Mouse (Mus musculus) forebrain, embryonic 15.5 days (tissue): Measurements from ENCODE around the gene 1700125H20Rik. TPM values are rescaled to one million over a fixed set of nuclear protein-coding genes. Genes with fewer than 3 reads are reported as not detected.

ENCODE experiments used
- ATAC-seq: fragments of 200-750 bp; cut with Nextera tagmentation; replicated peaks from 2 replicates; pipeline ENCODE4 v1.8.0; 2017; ENCODE audit warnings: mild to moderate bottlenecking, moderate TSS enrichment, moderate library complexity
- H3K27ac ChIP-seq: fragments of 300-500 bp; sonication (generic); replicated peaks from 2 replicates; pipeline ENCODE4 v1.5.1; 2015; ENCODE audit warnings: mild to moderate bottlenecking, inconsistent platforms
- H3K27me3 ChIP-seq: fragments of 300-500 bp; sonication (generic); 2 replicates; pipeline ENCODE4 v1.6.1; 2015; ENCODE audit warnings: inconsistent platforms
- H3K36me3 ChIP-seq: fragments of 300-500 bp; sonication (generic); 2 replicates; pipeline ENCODE4 v1.6.1; 2015; ENCODE audit warnings: mild to moderate bottlenecking, inconsistent platforms
- H3K4me1 ChIP-seq: fragments of 300-500 bp; sonication (generic); 2 replicates; pipeline ENCODE4 v1.6.1; 2015; ENCODE audit warnings: inconsistent platforms
- H3K4me2 ChIP-seq: fragments of 300-500 bp; sonication (generic); replicated peaks from 2 replicates; pipeline ENCODE4 v1.6.1; 2015; ENCODE audit warnings: mild to moderate bottlenecking, inconsistent platforms
- H3K4me3 ChIP-seq: fragments of 300-500 bp; sonication (generic); 2 replicates; pipeline ENCODE4 v1.5.1; 2015; ENCODE audit warnings: mild to moderate bottlenecking, inconsistent platforms
- H3K9ac ChIP-seq: fragments of 300-500 bp; sonication (generic); replicated peaks from 2 replicates; pipeline ENCODE4 v1.6.1; 2015; ENCODE audit warnings: mild to moderate bottlenecking, inconsistent platforms
- H3K9me3 ChIP-seq: fragments of 300-500 bp; sonication (generic); 2 replicates; pipeline ENCODE4 v1.6.1; 2016; ENCODE audit warnings: inconsistent platforms
- WGBS: fragments of 180-500 bp; shearing (Covaris S2); methylation state at CpG from one replicate; pipeline ENCODE4 v1.1.7; 2015; ENCODE audit warnings: mixed read lengths; 5-methylcytosine and 5-hydroxymethylcytosine counted together
- polyA plus RNA-seq: library from polyadenylated mRNA; unstranded; fragments of >200 nt; fragmentation: Nextera tagmentation; extraction: Ambion mirVana; gene quantifications from 2 replicates; pipeline ENCODE4 v1.2.1, GENCODE M21; 2015

Gene 1700125H20Rik
- 0.57 and 0.70 TPM in 2 replicates for polyA plus RNA-seq

GRCm38 (mm10) chr11:85170058-85170740 is at the start of gene 1700125H20Rik:
TSS of gene 1700125H20Rik (plus strand) at chr11:85170404.
- Histone ChIP-seq H3K27me3 (no peaks in the 10 kb centered on the region), H3K4me1 (peaks cover 11% of the 10 kb centered on the region), H3K9me3 (no peaks in the 10 kb centered on the region), H3K4me2 (peak within 1 kb of the TSS; percentile 56), H3K36me3 (no peaks in the 10 kb centered on the region), H3K4me3 (peak within 1 kb of the TSS; percentile 34), H3K27ac (no peak within 1 kb of the TSS), H3K9ac (peak within 1 kb of the TSS; percentile 45)
- ATAC-seq, result peak; percentile 91
- WGBS, result 12% methylated on average over 21 of the region's 21 CpGs

GRCm38 (mm10) chr11:85122073-85122472 is 48.1 kb upstream of the 1700125H20Rik start:
- no peak overlapping the region for H3K4me2 ChIP-seq
- no peak overlapping the region for H3K9ac ChIP-seq
- H3K9me3 ChIP-seq, result no peaks in the 10 kb centered on the region
- H3K4me3 ChIP-seq, result no peak overlapping the region
- H3K27ac ChIP-seq, result no peak overlapping the region
- H3K27me3 ChIP-seq, result no peaks in the 10 kb centered on the region
- H3K4me1 ChIP-seq, result no peaks in the 10 kb centered on the region
- no peaks in the 10 kb centered on the region for H3K36me3 ChIP-seq
- 93% methylated on average over 1 of the region's 1 CpGs for WGBS
- ATAC-seq, result no peak

- Histone ChIP-seq H3K27me3 (no peaks in the 10 kb centered on the region), H3K9ac (no peak overlapping the region), H3K4me3 (no peak overlapping the region), H3K27ac (no peak overlapping the region), H3K4me1 (no peaks in the 10 kb centered on the region), H3K36me3 (no peaks in the 10 kb centered on the region), H3K4me2 (no peak overlapping the region), H3K9me3 (no peaks in the 10 kb centered on the region)
- 86% methylated on average over 3 of the region's 3 CpGs for WGBS
- no peak for ATAC-seq
Measured at GRCm38 (mm10) chr11:85123267-85123992, 46.8 kb upstream of the 1700125H20Rik start.

GRCm38 (mm10) chr11:85126257-85127102 is 43.7 kb upstream of the 1700125H20Rik start:
- 87% methylated on average over 2 of the region's 2 CpGs for WGBS
- Histone ChIP-seq H3K4me2 (no peak overlapping the region), H3K4me3 (no peak overlapping the region), H3K27me3 (no peaks in the 10 kb centered on the region), H3K27ac (no peak overlapping the region), H3K36me3 (no peaks in the 10 kb centered on the region), H3K4me1 (no peaks in the 10 kb centered on the region), H3K9ac (no peak overlapping the region), H3K9me3 (no peaks in the 10 kb centered on the region)
- ATAC-seq, result no peak

DNA sequence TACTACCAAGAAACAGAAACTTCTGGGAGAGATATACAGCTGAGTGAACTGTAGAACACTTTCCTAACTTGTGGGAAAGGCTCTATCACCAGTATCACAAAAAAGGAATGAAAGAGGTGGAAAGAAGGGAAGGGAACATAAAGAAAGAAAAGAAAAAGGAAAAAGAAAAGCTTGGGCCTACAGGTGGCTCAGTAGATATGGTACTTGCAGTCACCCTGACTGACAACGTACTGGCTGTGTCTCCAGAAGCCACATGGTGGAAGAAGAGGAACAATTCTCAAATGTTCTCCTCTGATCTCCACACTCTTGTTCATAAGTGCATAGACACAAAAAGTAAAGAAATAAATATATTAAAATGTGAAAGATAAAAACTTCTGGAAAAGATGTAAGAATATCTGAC is 41.3 kb upstream of the 1700125H20Rik start:
- no peak overlapping the region for H3K27ac ChIP-seq
- 98% methylated on average over 1 of the region's 1 CpGs for WGBS
- H3K4me3 ChIP-seq, result no peak overlapping the region
- no peaks in the 10 kb centered on the region for H3K27me3 ChIP-seq
- no peak overlapping the region for H3K9ac ChIP-seq
- H3K36me3 ChIP-seq, result no peaks in the 10 kb centered on the region
- no peaks in the 10 kb centered on the region for H3K9me3 ChIP-seq
- no peak for ATAC-seq
- H3K4me1 ChIP-seq, result no peaks in the 10 kb centered on the region
- no peak overlapping the region for H3K4me2 ChIP-seq

GRCm38 (mm10) chr11:85131542-85131941 is 38.7 kb upstream of the 1700125H20Rik start:
- no peak overlapping the region for H3K4me3 ChIP-seq
- no peak for ATAC-seq
- H3K27me3 ChIP-seq, result no peaks in the 10 kb centered on the region
- H3K36me3 ChIP-seq, result no peaks in the 10 kb centered on the region
- no peak overlapping the region for H3K9ac ChIP-seq
- no peak overlapping the region for H3K4me2 ChIP-seq
- no peaks in the 10 kb centered on the region for H3K9me3 ChIP-seq
- H3K4me1 ChIP-seq, result 0 out of 2 replicates have a peak, but pooled peaks cover 3% of the 10 kb centered on the region
- WGBS, result 86% methylated on average over 2 of the region's 2 CpGs
- no peak overlapping the region for H3K27ac ChIP-seq

- peak; percentile 18; the same call in 1 of the 2 replicates for ATAC-seq
- H3K9me3 ChIP-seq, result no peaks in the 10 kb centered on the region
- H3K27ac ChIP-seq, result peak overlapping the region; percentile 89
- H3K36me3 ChIP-seq, result no peaks in the 10 kb centered on the region
- peak overlapping the region; percentile 90 for H3K9ac ChIP-seq
- H3K4me1 ChIP-seq, result peaks cover 27% of the 10 kb centered on the region
- no peaks in the 10 kb centered on the region for H3K27me3 ChIP-seq
- 1% methylated on average over 17 of the region's 17 CpGs for WGBS
- peak overlapping the region; percentile 98 for H3K4me3 ChIP-seq
- peak overlapping the region; percentile 76 for H3K4me2 ChIP-seq
Measured at GRCm38 (mm10) chr11:85138776-85139474, 31.3 kb upstream of the 1700125H20Rik start.

DNA sequence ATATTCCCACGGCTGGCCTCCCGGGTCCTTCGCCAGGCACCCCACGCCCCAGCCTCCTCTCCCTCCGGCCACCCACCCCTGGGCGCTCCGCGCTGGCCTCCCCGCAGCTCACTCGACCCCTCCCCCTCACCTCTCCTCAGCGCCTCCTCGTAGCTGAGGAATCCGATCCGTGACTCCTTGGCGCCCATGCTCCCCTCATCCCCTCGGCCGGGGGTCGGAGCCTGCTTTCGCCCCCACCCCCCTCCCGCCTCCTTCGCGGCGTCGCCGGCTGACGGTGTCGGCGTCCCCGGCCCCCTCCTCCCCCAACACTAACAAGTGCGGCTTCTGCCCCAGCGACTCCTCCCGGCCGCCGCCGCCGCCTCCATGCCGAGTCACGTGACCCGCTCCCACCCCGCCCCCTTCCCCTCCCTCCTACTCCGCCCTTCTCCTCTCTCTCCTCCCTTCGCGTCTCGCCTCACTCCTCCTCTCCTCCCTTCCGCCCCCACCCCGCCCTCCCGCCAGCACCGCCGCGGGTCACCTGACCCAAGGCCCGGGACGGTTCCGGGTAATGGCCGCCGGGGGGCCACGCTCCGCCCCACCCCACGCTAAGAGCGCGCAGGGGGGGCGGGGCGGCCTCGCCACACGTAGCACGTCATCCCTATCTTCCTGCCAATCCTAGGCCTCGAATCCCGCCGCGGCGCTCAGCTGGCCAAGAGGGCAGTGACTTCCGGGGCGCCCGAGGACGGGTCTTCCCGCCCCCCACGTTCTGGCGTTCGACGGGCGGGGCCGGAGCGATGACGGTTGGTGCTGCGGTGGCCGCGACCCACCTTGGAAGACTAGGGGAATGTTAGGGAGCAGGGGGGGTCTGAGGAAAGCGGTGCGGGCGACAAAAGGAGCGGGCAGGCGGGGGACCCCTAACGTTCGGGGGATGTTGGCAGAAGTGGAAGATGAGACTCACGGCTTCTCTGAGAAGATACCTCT is 30.3 kb upstream of the 1700125H20Rik start, which contains the start of gene Usp32:
TSS of gene Usp32 (minus strand) at position 581 of the 960 bp plus-strand sequence.
- WGBS, result under 1% methylated on average over 82 of the region's 94 CpGs

GRCm38 (mm10) chr11:85152256-85152930 is 17.8 kb upstream of the 1700125H20Rik start:
- no peaks in the 10 kb centered on the region for H3K4me1 ChIP-seq
- H3K9ac ChIP-seq, result no peak overlapping the region
- 90% methylated on average over 2 of the region's 2 CpGs for WGBS
- no peaks in the 10 kb centered on the region for H3K27me3 ChIP-seq
- no peaks in the 10 kb centered on the region for H3K9me3 ChIP-seq
- no peak overlapping the region for H3K4me2 ChIP-seq
- no peak overlapping the region for H3K27ac ChIP-seq
- H3K4me3 ChIP-seq, result no peak overlapping the region
- ATAC-seq, result no peak
- H3K36me3 ChIP-seq, result no peaks in the 10 kb centered on the region

More for the DNA sequence above, 30.3 kb upstream of the 1700125H20Rik start, which contains the start of gene Usp32:
- peak within 1 kb of the TSS; percentile 89 for H3K27ac ChIP-seq
- peaks cover 27% of the 10 kb centered on the region for H3K4me1 ChIP-seq
- no peaks in the 10 kb centered on the region for H3K36me3 ChIP-seq
- H3K27me3 ChIP-seq, result no peaks in the 10 kb centered on the region
- no peaks in the 10 kb centered on the region for H3K9me3 ChIP-seq
- peak within 1 kb of the TSS; percentile 90 for H3K9ac ChIP-seq
- peak; percentile 96 for ATAC-seq
- peak within 1 kb of the TSS; percentile 76 for H3K4me2 ChIP-seq
- peak within 1 kb of the TSS; percentile 98 for H3K4me3 ChIP-seq

GRCm38 (mm10) chr11:85157301-85157700 is 12.9 kb upstream of the 1700125H20Rik start:
- H3K9me3 ChIP-seq, result no peaks in the 10 kb centered on the region
- H3K27me3 ChIP-seq, result no peaks in the 10 kb centered on the region
- H3K4me2 ChIP-seq, result no peak overlapping the region
- 72% methylated on average over 2 of the region's 2 CpGs for WGBS
- no peak for ATAC-seq
- H3K36me3 ChIP-seq, result no peaks in the 10 kb centered on the region
- H3K4me1 ChIP-seq, result no peaks in the 10 kb centered on the region
- no peak overlapping the region for H3K9ac ChIP-seq
- no peak overlapping the region for H3K27ac ChIP-seq
- no peak overlapping the region for H3K4me3 ChIP-seq
